Comparison of ENCODE assay signal across 8 mouse cellular contexts in the genomic region with DNA sequence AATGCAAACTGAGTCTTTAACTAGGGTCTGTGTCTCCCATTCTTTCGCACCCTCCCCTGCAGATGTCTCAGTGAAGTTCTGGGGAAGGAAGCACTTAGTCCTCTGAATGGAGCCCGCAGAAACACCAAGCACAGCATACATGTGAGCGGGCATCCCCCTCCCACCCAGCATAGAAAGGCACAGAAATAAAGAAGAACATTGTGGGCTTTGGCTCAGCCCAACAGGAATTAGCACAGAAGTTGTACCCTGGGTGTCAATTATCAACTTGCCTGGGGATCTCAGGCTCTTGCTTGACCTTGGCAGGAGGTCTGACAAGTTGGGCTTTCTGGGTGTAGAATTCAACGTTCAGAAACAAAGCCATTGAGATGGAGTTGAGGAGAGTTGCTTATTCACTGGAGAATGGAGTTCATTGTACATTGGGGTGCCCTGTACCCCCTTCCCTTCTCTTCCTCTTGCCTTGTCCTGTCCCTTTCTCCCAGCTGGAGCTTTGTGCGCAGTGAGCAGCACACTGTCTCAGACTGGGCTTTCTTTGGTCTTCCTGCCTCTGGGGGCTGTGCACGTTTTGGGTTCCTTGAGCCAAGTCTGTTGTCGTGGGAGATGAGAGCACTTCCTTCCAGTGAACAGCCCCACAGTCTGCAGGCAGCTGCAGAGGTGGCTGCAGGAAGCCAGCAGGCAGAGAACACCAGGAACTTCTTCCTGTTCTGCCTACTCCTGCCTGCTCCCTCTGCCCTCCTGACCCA.
DNase-seq lines count a peak whose midpoint lies in the region; ATAC-seq and TF ChIP-seq lines count a peak whose summit lies in the region.

No protein-coding gene starts in this region.

- H3K4me3 ChIP-seq in liver, postnatal 0 days (ENCODE audit: low read depth, low read length): no peak overlapping the region
- no peak overlapping the region for H3K4me3 ChIP-seq in forebrain, postnatal 0 days (ENCODE audit: low read depth, low read length)
- H3K4me3 ChIP-seq in hindbrain, embryonic 16.5 days (ENCODE audit: low read length): no peak overlapping the region
- no peak overlapping the region for H3K4me3 ChIP-seq in neural tube, embryonic 15.5 days (replicated peaks)

- TF ChIP-seq EP300 in liver, postnatal 0 days (IDR thresholded peaks at IDR 0.05; ENCODE audit: low read depth): no peak

- no peak overlapping the region for H3K27ac ChIP-seq in liver, postnatal 0 days (ENCODE audit: low read depth)
- peak overlapping the region; percentile 71 for H3K27ac ChIP-seq in forebrain, postnatal 0 days (ENCODE audit: low read depth, low read length)
- peak overlapping the region; percentile 54 for H3K27ac ChIP-seq in hindbrain, embryonic 16.5 days (ENCODE audit: low read depth, low read length)
- H3K27ac ChIP-seq in neural tube, embryonic 15.5 days (replicated peaks): peak overlapping the region; percentile 54

- no peaks in the 10 kb centered on the region for H3K27me3 ChIP-seq in liver, postnatal 0 days (ENCODE audit: insufficient read depth, low read length)
- H3K27me3 ChIP-seq in forebrain, postnatal 0 days (ENCODE audit: insufficient read depth, low read length): no peaks in the 10 kb centered on the region
- H3K27me3 ChIP-seq in hindbrain, embryonic 16.5 days (replicated peaks; ENCODE audit: control insufficient read depth, insufficient read depth, low read length): no peaks in the 10 kb centered on the region
- no peaks in the 10 kb centered on the region for H3K27me3 ChIP-seq in neural tube, embryonic 15.5 days (replicated peaks)

- no peaks in the 10 kb centered on the region for H3K36me3 ChIP-seq in liver, postnatal 0 days (replicated peaks; ENCODE audit: insufficient read depth, low read length)
- H3K36me3 ChIP-seq in forebrain, postnatal 0 days (ENCODE audit: insufficient read depth): no peaks in the 10 kb centered on the region
- H3K36me3 ChIP-seq in hindbrain, embryonic 16.5 days (ENCODE audit: control insufficient read depth, insufficient read depth, low read length): no peaks in the 10 kb centered on the region
- no peaks in the 10 kb centered on the region for H3K36me3 ChIP-seq in neural tube, embryonic 15.5 days

- WGBS in liver, postnatal 0 days (ENCODE audit: insufficient replicate concordance): 38% methylated on average over 7 of the region's 7 CpGs
- WGBS in forebrain, postnatal 0 days: 21% methylated on average over 7 of the region's 7 CpGs
- 48% methylated on average over 7 of the region's 7 CpGs for WGBS in hindbrain, embryonic 16.5 days
- 52% methylated on average over 7 of the region's 7 CpGs for WGBS in neural tube, embryonic 15.5 days

- no peaks in the 10 kb centered on the region for H3K4me1 ChIP-seq in liver, postnatal 0 days (ENCODE audit: insufficient read depth)
- H3K4me1 ChIP-seq in forebrain, postnatal 0 days (ENCODE audit: insufficient read depth): no peaks in the 10 kb centered on the region
- H3K4me1 ChIP-seq in hindbrain, embryonic 16.5 days (ENCODE audit: control insufficient read depth, insufficient read depth, low read depth, low read length): no peaks in the 10 kb centered on the region
- peaks cover 8% of the 10 kb centered on the region; the same call in 1 of the 2 replicates for H3K4me1 ChIP-seq in neural tube, embryonic 15.5 days

- no peaks in the 10 kb centered on the region for H3K9me3 ChIP-seq in liver, postnatal 0 days (ENCODE audit: low read length)
- no peaks in the 10 kb centered on the region for H3K9me3 ChIP-seq in forebrain, postnatal 0 days (ENCODE audit: low read length)
- no peaks in the 10 kb centered on the region for H3K9me3 ChIP-seq in hindbrain, embryonic 16.5 days (ENCODE audit: control insufficient read depth, low read length)
- H3K9me3 ChIP-seq in neural tube, embryonic 15.5 days (replicated peaks): no peaks in the 10 kb centered on the region

- intact Hi-C loops in left cerebral cortex, postnatal 25 days (cut with DNase I): loop anchor here (5.0 kb wide), 1 partner anchor 80 kb away; the partner anchor contains the start of gene Xylt1

- H3K4me2 ChIP-seq in liver, postnatal 0 days (ENCODE audit: low read depth, low read length): no peak overlapping the region
- H3K4me2 ChIP-seq in forebrain, postnatal 0 days (ENCODE audit: low read depth): no peak overlapping the region
- H3K4me2 ChIP-seq in hindbrain, embryonic 16.5 days (ENCODE audit: low read length): no peak overlapping the region
- no peak overlapping the region for H3K4me2 ChIP-seq in neural tube, embryonic 15.5 days

- H3K9ac ChIP-seq in liver, postnatal 0 days (replicated peaks): no peak overlapping the region
- H3K9ac ChIP-seq in forebrain, postnatal 0 days: no peak overlapping the region
- no peak overlapping the region for H3K9ac ChIP-seq in hindbrain, embryonic 16.5 days (ENCODE audit: low read depth, low read length)
- H3K9ac ChIP-seq in neural tube, embryonic 15.5 days (replicated peaks): no peak overlapping the region

- peak; percentile 12 for DNase-seq in liver
- no peak for DNase-seq in liver, postnatal 0 days
- DNase-seq in forebrain, postnatal 0 days: peak; percentile 63
- DNase-seq in left cerebral cortex, postnatal 25 days (ENCODE audit: low spot score in 2 of 2): peak; percentile 44 to 86
- DNase-seq in ovary, postnatal 14 days (ENCODE audit: low spot score): no peak
- DNase-seq in embryo, embryonic 9.5 days (ENCODE audit: extremely low spot score): no peak

- ATAC-seq in liver, postnatal 0 days: no peak
- peak; percentile 95 for ATAC-seq in forebrain, postnatal 0 days
- ATAC-seq in hindbrain, embryonic 16.5 days: peak; percentile 95
- ATAC-seq in neural tube, embryonic 15.5 days (ENCODE audit: low FRiP score): peak; percentile 78

- TF ChIP-seq CTCF in liver, postnatal 0 days (IDR thresholded peaks at IDR 0.05; ENCODE audit: low read depth): no peak
- TF ChIP-seq CTCF in forebrain, postnatal 0 days (IDR thresholded peaks at IDR 0.05; ENCODE audit: low read depth): no peak

Comparison
In these comparisons a context has a peak if more than half of its experiments do, and no peak if none do; other contexts are left out.
1. DNase-seq: peak in liver (single experiment), forebrain, postnatal 0 days (single experiment) and left cerebral cortex, postnatal 25 days (2 of 2); none in liver, postnatal 0 days (single experiment), ovary, postnatal 14 days (single experiment) and embryo, embryonic 9.5 days (single experiment).